Mouse (Mus musculus): ENCODE measurements at regions not wholly inside any gene's neighbourhood (a gene's known extent, or its start where the extent isn't known, plus 50 kb on each side); places are given as distances from the start of the nearest gene placed in this dataset.

- TF ChIP-seq CTCF (IDR thresholded peaks at IDR 0.05; ENCODE audit: extremely low read depth, insufficient read length, insufficient replicate concordance, low read depth, low read length) (no peak), POLR2A (IDR thresholded peaks at IDR 0.05; ENCODE audit: low read depth, low read length) (no peak)
These were observed 98.4 kb downstream of the Atp23 start for GRCm38 (mm10) chr10:126802732-126803131.
